Mouse (Mus musculus): Measurements from ENCODE around the gene Rpusd1. TPM values are rescaled to one million over a fixed set of nuclear protein-coding genes. Genes with fewer than 3 reads are reported as not detected.

Rpusd1 gene
- 1 to 10 TPM; 6.4 TPM for total RNA-seq (2023)

GRCm38 (mm10) chr17:25727265-25728008 is at the start of gene Rpusd1, which contains the start of gene Chtf18:
Rpusd1 (plus strand) TSS chr17:25727670.
Chtf18 (minus strand) TSS chr17:25727419.

GRCm38 (mm10) chr17:25716711-25717637 is 10.5 kb upstream of the Rpusd1 start, which contains the start of gene Gng13:
Gng13 (plus strand) TSS chr17:25717171.

GRCm38 (mm10) chr17:25735745-25736144 is 8.3 kb downstream of the Rpusd1 start, which contains the start of gene Mslnl:
Mslnl (plus strand) TSS chr17:25736042.

GRCm38 (mm10) chr17:25754241-25754640 is 26.8 kb downstream of the Rpusd1 start, which contains the start of gene Msln:
Msln (minus strand) TSS chr17:25754378.

GRCm38 (mm10) chr17:25773549-25774120 is 46.2 kb downstream of the Rpusd1 start, which contains the start of gene Narfl:
Narfl (plus strand) TSS chr17:25773776.

Other genes with a start within 250 kb of the Rpusd1 start
- gene Sstr5, start 230.4 kb upstream of the Rpusd1 start, total RNA-seq (2023): not detected
- not detected for gene Sox8, start 157.0 kb upstream of the Rpusd1 start, total RNA-seq (2023)
- 10 to 100 TPM; 13.6 to 14.3 TPM for gene Lmf1, start 148.6 kb upstream of the Rpusd1 start, total RNA-seq (2023)
- not detected for gene Gng13, start 10.5 kb upstream of the Rpusd1 start, total RNA-seq (2023)
- gene Chtf18, start 251 bp upstream of the Rpusd1 start, total RNA-seq (2023): 10 to 100 TPM; 20.2 to 26.7 TPM
- not detected for gene Mslnl, start 8.4 kb downstream of the Rpusd1 start, total RNA-seq (2023)
- gene Msln, start 26.7 kb downstream of the Rpusd1 start, total RNA-seq (2023): not detected
- 10 to 100 TPM; 20.6 to 26.5 TPM for gene Narfl, start 46.1 kb downstream of the Rpusd1 start, total RNA-seq (2023)
- 10 to 100 TPM; 10.6 to 16.5 TPM for gene Haghl, start 58.0 kb downstream of the Rpusd1 start, total RNA-seq (2023)
- not detected for gene Ccdc78, start 58.9 kb downstream of the Rpusd1 start, total RNA-seq (2023)
- gene Fam173a, start 65.2 kb downstream of the Rpusd1 start, total RNA-seq (2023): 10 to 100 TPM; 33.6 to 34.8 TPM
- gene AC134908.4, start 68.0 kb downstream of the Rpusd1 start, total RNA-seq (2023): under 1 TPM in 1 of 2 experiments, not detected in 1; 0.66 TPM
- 10 to 100 TPM; 16.1 to 17.2 TPM for gene Metrn, start 69.5 kb downstream of the Rpusd1 start, total RNA-seq (2023)
- not detected for gene Fbxl16, start 81.4 kb downstream of the Rpusd1 start, total RNA-seq (2023)
- 10 to 100 TPM; 13.2 to 15.2 TPM for gene Wdr24, start 96.0 kb downstream of the Rpusd1 start, total RNA-seq (2023)
- gene Jmjd8, start 101.2 kb downstream of the Rpusd1 start, total RNA-seq (2023): 10 to 100 TPM; 12.4 to 16.8 TPM
- gene Stub1, start 105.7 kb downstream of the Rpusd1 start, total RNA-seq (2023): 10 to 100 TPM; 45.6 to 55.2 TPM
- 1 to 10 TPM; 2.3 to 2.5 TPM for gene Rhbdl1, start 109.6 kb downstream of the Rpusd1 start, total RNA-seq (2023)
- gene Gm20683, start 114.1 kb downstream of the Rpusd1 start, total RNA-seq (2023): 1 to 10 TPM; 2.7 to 4.2 TPM
- 10 to 100 TPM; 37.5 to 40.0 TPM for gene Rhot2, start 117.2 kb downstream of the Rpusd1 start, total RNA-seq (2023)
- gene Wdr90, start 133.8 kb downstream of the Rpusd1 start, total RNA-seq (2023): 10 to 100 TPM; 28.2 to 31.0 TPM
- 1 to 10 TPM; 3.8 to 4.2 TPM for gene Mcrip2, start 141.1 kb downstream of the Rpusd1 start, total RNA-seq (2023)
- 10 to 100 TPM; 10.2 to 10.3 TPM for gene Mettl26, start 147.4 kb downstream of the Rpusd1 start, total RNA-seq (2023)
- 1 to 10 TPM; 2.5 to 3.8 TPM for gene Wfikkn1, start 153.2 kb downstream of the Rpusd1 start, total RNA-seq (2023)
- 10 to 100 TPM; 16.6 to 19.2 TPM for gene Rab40c, start 192.1 kb downstream of the Rpusd1 start, total RNA-seq (2023)
- gene Pigq, start 217.3 kb downstream of the Rpusd1 start, total RNA-seq (2023): 100 to 1,000 TPM in 1 of 2 experiments, 10 to 100 TPM in 1; 70.2 to 101 TPM
- under 1 TPM; 0.20 to 0.93 TPM for gene Nhlrc4, start 217.3 kb downstream of the Rpusd1 start, total RNA-seq (2023)
- gene A930017K11Rik, start 224.9 kb downstream of the Rpusd1 start, total RNA-seq (2023): not detected